Mouse (Mus musculus): ENCODE results near the gene Cotl1. TPM values are rescaled to one million over a fixed set of nuclear protein-coding genes. Genes with fewer than 3 reads are reported as not detected.
"Not testable (repeated sequence)": the region's sequence is repeated elsewhere in the genome, so short reads cannot be mapped to it uniquely, and the experiment has no call there.

Gene Cotl1
- polyA plus RNA-seq, 1 experiment from 2014 or later = 33.3 TPM

GRCm38 (mm10) chr8:119861706-119862389 is 21.5 kb upstream of the Cotl1 start, which contains the start of gene Klhl36:
TSS of gene Klhl36 (plus strand) at chr8:119862266.
- ChIA-PET CTCF (interaction anchor here (0.8 to 1.6 kb wide), 2 partner anchors 18 to 82 kb away, joined by 3 to 4 read pairs; no protein-coding TSS in a partner anchor), POLR2A (interaction anchor here (1.0 to 1.5 kb wide), 3 partner anchors 23 to 69 kb away, joined by 3 to 6 read pairs (median 3); no protein-coding TSS in a partner anchor)
- H3K27me3 ChIP-seq = peaks cover 8% of the 10 kb centered on the region
- no peak for TF ChIP-seq CTCF (IDR thresholded peaks at IDR 0.05)
- DNase-seq (ENCODE audit: low read depth, low spot score) (peak; percentile 51), ATAC-seq (peak; percentile 92)
- in situ Hi-C loops (cut with MboI; ENCODE audit: low pct_unique_long_range_greater_than_20kb) = no loop called here

GRCm38 (mm10) chr8:119857767-119858166 is 17.4 kb upstream of the Cotl1 start:
- DNase-seq (ENCODE audit: low read depth, low spot score) (no peak), ATAC-seq (no peak)
- ChIA-PET CTCF (no interaction called here), POLR2A (no interaction called here)
- H3K27me3 ChIP-seq = peaks cover 8% of the 10 kb centered on the region
- in situ Hi-C loops (cut with MboI; ENCODE audit: low pct_unique_long_range_greater_than_20kb) = no loop called here
- TF ChIP-seq CTCF (IDR thresholded peaks at IDR 0.05) = no peak

GRCm38 (mm10) chr8:119855656-119856055 is 15.3 kb upstream of the Cotl1 start:
- DNase-seq (ENCODE audit: low read depth, low spot score) (no peak), ATAC-seq (no peak)
- no peak for TF ChIP-seq CTCF (IDR thresholded peaks at IDR 0.05)
- ChIA-PET POLR2A (interaction anchor here (0.6 kb wide), 1 partner anchor 84 kb away, joined by 3 read pairs; no protein-coding TSS in a partner anchor), CTCF (interaction anchor here (1.2 to 4.3 kb wide), 3 partner anchors 10 to 76 kb away, joined by 4 to 19 read pairs (median 4); no protein-coding TSS in a partner anchor)
- in situ Hi-C loops (cut with MboI; ENCODE audit: low pct_unique_long_range_greater_than_20kb) = no loop called here
- peaks cover 8% of the 10 kb centered on the region for H3K27me3 ChIP-seq

GRCm38 (mm10) chr8:119854035-119854434 is 13.7 kb upstream of the Cotl1 start:
- no peak for TF ChIP-seq CTCF (IDR thresholded peaks at IDR 0.05)
- ATAC-seq = no peak
- in situ Hi-C loops (cut with MboI; ENCODE audit: low pct_unique_long_range_greater_than_20kb) = no loop called here
- H3K27me3 ChIP-seq = peaks cover 3% of the 10 kb centered on the region
- CTCF ChIA-PET = interaction anchor here (1.5 to 4.3 kb wide), 2 partner anchors 9 to 178 kb away, joined by 4 to 19 read pairs; no protein-coding TSS in a partner anchor
- DNase-seq (ENCODE audit: low read depth, low spot score) = no peak
- POLR2A ChIA-PET = no interaction called here

GRCm38 (mm10) chr8:119853521-119853920 is 13.2 kb upstream of the Cotl1 start:
- DNase-seq (ENCODE audit: low read depth, low spot score) (no peak), ATAC-seq (no peak)
- CTCF ChIA-PET = interaction anchor here (1.5 to 4.3 kb wide), 2 partner anchors 9 to 177 kb away, joined by 4 to 19 read pairs; no protein-coding TSS in a partner anchor
- POLR2A ChIA-PET = interaction anchor here (1.2 kb wide), 1 partner anchor 10 kb away, joined by 3 read pairs; no protein-coding TSS in a partner anchor
- in situ Hi-C loops (cut with MboI; ENCODE audit: low pct_unique_long_range_greater_than_20kb) = no loop called here
- TF ChIP-seq CTCF (IDR thresholded peaks at IDR 0.05) = no peak
- H3K27me3 ChIP-seq = peaks cover 3% of the 10 kb centered on the region

GRCm38 (mm10) chr8:119847232-119847922 is 7.0 kb upstream of the Cotl1 start:
- DNase-seq (ENCODE audit: low read depth, low spot score) (no peak), ATAC-seq (no peak)
- POLR2A ChIA-PET = interaction anchor here (0.5 to 0.7 kb wide), 3 partner anchors 73 to 522 kb away, joined by 3 to 6 read pairs (median 3); no protein-coding TSS in a partner anchor
- no peaks in the 10 kb centered on the region for H3K27me3 ChIP-seq
- CTCF ChIA-PET = interaction anchor here (1.3 kb wide), 1 partner anchor 68 kb away, joined by 4 read pairs; no protein-coding TSS in a partner anchor
- in situ Hi-C loops (cut with MboI; ENCODE audit: low pct_unique_long_range_greater_than_20kb) = no loop called here
- no peak for TF ChIP-seq CTCF (IDR thresholded peaks at IDR 0.05)

GRCm38 (mm10) chr8:119845741-119846140 is 5.4 kb upstream of the Cotl1 start:
- CTCF ChIA-PET = interaction anchor here (1.2 to 4.1 kb wide), 4 partner anchors 8 to 82 kb away, joined by 4 to 19 read pairs (median 7); partner anchors contain the start of gene Tldc1
- POLR2A ChIA-PET = not testable (repeated sequence)

GRCm38 (mm10) chr8:119844577-119844976 is 4.2 kb upstream of the Cotl1 start:
- no peaks in the 10 kb centered on the region for H3K27me3 ChIP-seq
- no peak for DNase-seq (ENCODE audit: low read depth, low spot score)
- ChIA-PET POLR2A (interaction anchor here (0.5 kb wide), 1 partner anchor 34 kb away, joined by 3 read pairs; no protein-coding TSS in a partner anchor), CTCF (interaction anchor here (1.7 to 4.1 kb wide), 6 partner anchors 10 to 156 kb away, joined by 5 to 19 read pairs (median 8); no protein-coding TSS in a partner anchor)
- peak; percentile 7 for ATAC-seq
- in situ Hi-C loops (cut with MboI; ENCODE audit: low pct_unique_long_range_greater_than_20kb) = loop anchor here (5.0 kb wide), 2 partner anchors 62 to 157 kb away; no protein-coding TSS in a partner anchor
- TF ChIP-seq CTCF (IDR thresholded peaks at IDR 0.05) = no peak

More at GRCm38 (mm10) chr8:119845741-119846140, 5.4 kb upstream of the Cotl1 start:
- ATAC-seq; in situ Hi-C loops (cut with MboI; ENCODE audit: low pct_unique_long_range_greater_than_20kb); DNase-seq (ENCODE audit: low read depth, low spot score); H3K27me3 ChIP-seq: not testable (repeated sequence)

GRCm38 (mm10) chr8:119843444-119843843 is 3.1 kb upstream of the Cotl1 start:
- no peaks in the 10 kb centered on the region for H3K27me3 ChIP-seq
- ATAC-seq (no peak), DNase-seq (ENCODE audit: low read depth, low spot score) (no peak)
- ChIA-PET CTCF (interaction anchor here (1.0 to 4.1 kb wide), 13 partner anchors 11 to 157 kb away, joined by 3 to 19 read pairs (median 5); partner anchors contain the start of gene Tldc1), POLR2A (no interaction called here)
- in situ Hi-C loops (cut with MboI; ENCODE audit: low pct_unique_long_range_greater_than_20kb) = loop anchor here (5.0 kb wide), 2 partner anchors 61 to 156 kb away; no protein-coding TSS in a partner anchor
- peak; percentile 89 for TF ChIP-seq CTCF (IDR thresholded peaks at IDR 0.05)

GRCm38 (mm10) chr8:119840905-119841411 is 614 bp upstream of the Cotl1 start:
- TF ChIP-seq CTCF (IDR thresholded peaks at IDR 0.05) = no peak
- ChIA-PET POLR2A (interaction anchor here (0.6 kb wide), 1 partner anchor 59 kb away, joined by 3 read pairs; no protein-coding TSS in a partner anchor), CTCF (interaction anchor here (0.9 to 2.1 kb wide), 2 partner anchors 28 to 62 kb away, joined by 3 to 12 read pairs; partner anchors contain the start of gene Tldc1)
- no peaks in the 10 kb centered on the region for H3K27me3 ChIP-seq
- no peak for ATAC-seq
- no peak for DNase-seq (ENCODE audit: low read depth, low spot score)
- in situ Hi-C loops (cut with MboI; ENCODE audit: low pct_unique_long_range_greater_than_20kb) = loop anchor here (5.0 kb wide), 2 partner anchors 59 to 154 kb away; no protein-coding TSS in a partner anchor

Data from Patski (cell line).